Mouse (Mus musculus) cerebellum, postnatal 10 days (tissue): ENCODE results near the gene Lypd6b.

ENCODE experiments used
- DNase-seq, 2 experiments: peaks; one replicate each; pipeline ENCODE4 v3.0.0; 2021; ENCODE audit warnings: mixed read lengths in 2 of 2

Gene Lypd6b

GRCm38 (mm10) chr2:49827756-49828155, 40.3 kb downstream of the Lypd6b start:
- no peak for DNase-seq

DNA sequence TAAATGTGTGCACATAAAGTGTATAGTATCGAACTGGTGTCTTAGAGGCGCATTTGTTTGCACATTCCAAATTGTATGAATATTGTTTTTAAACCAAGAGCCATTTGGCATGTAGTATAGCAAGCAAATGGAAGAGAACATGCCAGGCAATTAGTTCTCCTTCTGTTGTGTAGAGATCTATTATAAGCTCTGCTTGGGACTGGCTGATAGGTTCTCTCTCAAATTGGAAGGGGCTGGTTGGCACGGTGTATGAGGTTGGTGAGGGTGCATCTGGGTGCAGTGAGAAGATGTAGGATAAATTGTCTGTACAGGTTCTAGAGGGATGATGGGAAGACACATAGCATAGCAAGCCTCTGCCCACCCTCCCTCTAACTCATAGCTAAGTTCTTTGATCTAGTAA, 42.9 kb downstream of the Lypd6b start:
- peak in 1 of 2 experiments; percentile 20 for DNase-seq

GRCm38 (mm10) chr2:49832277-49832803, 44.9 kb downstream of the Lypd6b start:
- DNase-seq = no peak

DNA sequence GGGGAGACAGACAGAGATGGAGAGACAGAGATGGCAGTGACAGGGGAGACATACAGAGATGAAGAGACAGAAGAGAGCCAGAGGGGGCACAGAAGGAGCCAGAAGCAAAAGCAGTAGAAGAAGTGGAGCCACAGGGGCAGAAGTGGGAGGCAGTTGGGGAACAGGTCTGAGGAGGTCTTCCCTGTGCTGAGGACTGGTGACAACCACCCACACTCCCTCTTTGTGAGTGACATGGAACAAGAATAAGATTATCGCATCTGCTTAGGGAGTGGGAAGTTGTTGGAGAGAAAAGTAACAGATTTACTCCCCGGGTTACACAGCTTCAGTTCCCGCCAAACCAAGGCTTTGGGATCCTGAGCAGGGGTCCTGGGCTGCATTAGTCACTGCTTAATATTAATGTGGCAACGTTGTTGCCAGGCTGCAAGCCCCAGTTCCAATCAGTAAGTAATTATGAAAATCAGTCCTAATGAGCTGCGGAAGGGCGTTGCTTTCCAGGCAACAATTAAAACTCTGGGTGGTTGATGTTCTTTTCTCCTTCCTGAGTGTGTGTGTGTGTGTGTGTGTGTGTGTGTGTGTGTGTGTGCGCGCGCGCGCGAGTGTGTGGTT, 50.1 kb downstream of the Lypd6b start:
- no peak for DNase-seq

- DNase-seq = no peak
Measured at GRCm38 (mm10) chr2:49838611-49839010, 51.1 kb downstream of the Lypd6b start.

DNA sequence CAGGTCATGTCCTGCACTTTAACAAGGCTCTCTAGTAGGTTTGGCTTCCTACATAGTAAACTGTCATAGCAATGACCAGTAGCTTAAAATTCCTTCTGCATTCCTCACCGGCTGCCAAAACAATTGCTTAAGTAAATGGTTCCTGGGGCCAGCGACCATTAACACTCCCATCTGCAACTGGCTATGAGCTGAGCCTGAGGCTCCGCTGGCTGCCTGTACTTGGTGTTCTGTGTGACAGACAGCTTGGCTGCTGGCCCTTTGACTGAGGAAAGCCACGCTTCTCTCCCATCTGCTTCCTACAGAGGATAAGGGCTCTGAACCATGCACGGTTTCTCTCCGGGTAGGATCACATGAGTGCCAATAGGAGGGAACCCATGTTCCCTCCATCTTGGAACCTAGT, 53.1 kb downstream of the Lypd6b start:
- peak; percentile 81 to 91 for DNase-seq

- peak; percentile 39 to 71 for DNase-seq
Measured at GRCm38 (mm10) chr2:49841089-49841488, 53.6 kb downstream of the Lypd6b start.

DNA sequence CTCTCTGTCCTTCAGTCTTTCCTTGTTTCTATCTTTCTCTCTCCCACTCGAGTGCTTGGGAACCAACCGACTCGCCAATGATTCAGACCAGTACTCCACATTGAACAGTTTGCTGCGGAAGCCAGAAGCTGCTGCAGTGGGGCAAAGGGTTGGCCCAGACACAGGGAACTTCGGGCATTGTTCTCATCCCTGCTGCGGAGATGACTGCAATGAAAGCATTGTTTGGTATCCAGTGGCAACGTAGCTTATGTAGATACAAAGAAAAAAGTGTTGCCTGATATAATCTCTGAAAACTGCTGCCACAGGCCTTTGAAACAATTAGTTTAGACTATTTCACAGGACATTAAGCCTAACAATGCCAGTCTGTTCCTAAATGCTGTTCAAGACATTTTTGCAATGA, 57.6 kb downstream of the Lypd6b start:
- no peak for DNase-seq

DNA sequence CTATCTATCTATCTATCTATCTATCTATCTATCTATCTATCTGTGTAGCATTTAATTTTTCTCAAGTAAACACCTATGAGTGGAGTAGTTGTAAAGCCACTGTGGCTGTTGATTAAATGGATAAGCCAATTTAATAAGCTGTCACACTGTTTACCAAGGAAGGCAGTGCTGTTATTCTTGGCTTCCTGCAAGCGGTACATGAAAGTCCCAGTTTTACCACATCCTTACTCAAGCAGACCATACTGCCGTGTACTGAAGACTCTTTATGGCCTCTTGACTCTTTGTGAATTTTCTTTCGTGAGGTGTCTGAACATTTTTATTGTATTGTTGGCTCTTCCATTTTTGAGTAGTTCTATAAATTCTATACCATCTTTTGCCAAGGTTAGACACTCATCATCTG, 58.6 kb downstream of the Lypd6b start:
- no peak for DNase-seq

GRCm38 (mm10) chr2:49846880-49847279, 59.4 kb downstream of the Lypd6b start:
- DNase-seq = no peak

GRCm38 (mm10) chr2:49847831-49848230, 60.3 kb downstream of the Lypd6b start:
- no peak for DNase-seq

DNA sequence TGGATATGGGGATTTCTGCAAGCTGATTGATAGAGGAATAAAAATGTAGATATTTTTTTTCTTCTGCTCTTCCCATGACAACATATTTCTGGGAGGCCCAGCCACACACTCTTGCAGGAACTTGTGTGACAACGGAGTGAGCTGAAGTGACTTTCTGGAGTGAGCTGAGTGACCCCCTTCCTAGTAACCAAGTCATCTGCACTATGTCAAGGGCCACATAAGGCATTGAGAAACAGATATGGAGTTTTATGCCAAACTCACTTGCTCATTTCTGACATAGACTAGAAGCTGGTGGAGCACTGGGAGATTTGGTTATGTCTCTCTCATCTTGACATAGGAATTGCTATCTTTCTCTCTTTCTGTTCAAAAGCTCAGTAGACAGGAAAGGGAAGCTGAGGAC, 62.3 kb downstream of the Lypd6b start:
- DNase-seq = no peak

DNA sequence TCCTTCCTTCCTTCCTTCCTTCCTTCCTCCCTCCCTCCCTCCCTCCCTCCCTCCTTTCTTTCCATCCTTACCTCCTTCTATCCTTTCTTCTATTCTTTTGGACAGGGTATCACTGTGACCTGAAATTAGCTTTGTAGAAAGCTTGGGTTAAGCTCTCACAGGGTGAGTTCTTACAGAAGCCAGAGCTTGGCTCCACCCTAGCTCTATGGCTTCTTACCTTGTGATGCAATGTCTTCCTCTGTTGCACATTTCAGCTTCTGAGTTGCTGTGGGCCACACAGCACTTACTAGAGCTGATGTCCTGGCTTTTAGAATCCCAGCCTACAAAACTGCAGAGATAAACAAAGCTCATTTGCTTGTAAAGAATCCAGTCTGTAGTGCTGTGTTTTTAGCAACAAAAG, 64.5 kb downstream of the Lypd6b start:
- no peak for DNase-seq

DNA sequence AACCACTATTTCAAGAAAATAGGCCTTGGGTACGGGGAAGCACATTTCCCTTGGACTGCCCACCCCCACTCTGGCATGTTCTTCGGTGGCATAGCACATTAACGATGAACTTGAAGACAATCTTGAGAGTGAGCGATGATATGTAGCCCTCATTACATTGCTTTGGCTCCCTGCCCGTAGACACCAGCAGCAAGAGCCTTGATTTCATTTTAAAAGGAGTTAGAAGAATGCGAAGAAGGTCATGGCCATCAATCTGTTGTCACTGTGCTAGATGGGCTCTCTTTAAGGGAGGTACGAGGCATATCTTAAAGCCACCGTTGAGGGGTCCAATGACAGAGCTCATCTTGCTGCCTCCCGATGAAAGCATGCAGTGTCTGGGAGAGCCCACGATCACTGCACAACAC, 68.7 kb downstream of the Lypd6b start:
- DNase-seq = peak in 1 of 2 experiments; percentile 21

- DNase-seq = no peak
Measured at GRCm38 (mm10) chr2:49856584-49856983, 69.1 kb downstream of the Lypd6b start.

GRCm38 (mm10) chr2:49860219-49860962, 72.9 kb downstream of the Lypd6b start:
- no peak for DNase-seq

- no peak for DNase-seq
Measured at GRCm38 (mm10) chr2:49860969-49861592, 73.6 kb downstream of the Lypd6b start.

GRCm38 (mm10) chr2:49861658-49862057, 74.2 kb downstream of the Lypd6b start:
- DNase-seq = no peak

GRCm38 (mm10) chr2:49868116-49868858, 80.8 kb downstream of the Lypd6b start:
- DNase-seq = no peak

DNA sequence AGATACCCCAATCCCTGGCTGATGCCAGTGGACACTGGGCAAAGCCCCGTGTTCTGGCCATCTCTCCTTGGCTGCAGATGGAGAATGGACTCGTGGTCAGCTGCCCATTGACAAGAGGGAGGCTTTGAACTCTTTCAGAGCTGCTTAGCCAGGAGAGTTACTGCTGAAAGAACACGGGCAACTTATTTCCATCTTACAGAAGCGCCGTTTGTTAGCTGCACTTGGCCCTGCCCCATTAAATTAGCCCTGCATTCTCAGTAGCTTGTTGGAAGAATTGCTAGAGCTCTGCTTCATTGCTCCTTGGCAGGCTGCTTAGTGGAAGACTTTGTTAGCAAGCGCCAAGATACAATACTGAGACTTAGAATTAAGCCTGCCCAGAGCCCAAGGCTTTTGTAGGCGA, 81.6 kb downstream of the Lypd6b start:
- DNase-seq = peak; percentile 36 to 51

- peak; percentile 16 to 30 for DNase-seq
Measured at GRCm38 (mm10) chr2:49869782-49870514, 82.5 kb downstream of the Lypd6b start.

GRCm38 (mm10) chr2:49871012-49871411, 83.5 kb downstream of the Lypd6b start:
- no peak for DNase-seq
